Mouse (Mus musculus) stomach, postnatal 0 days (tissue): ENCODE measurements around the gene Slc6a16. TPM values are rescaled to one million over a fixed set of nuclear protein-coding genes. Genes with fewer than 3 reads are reported as not detected.

Experiments used
- ATAC-seq: fragments of 200-750 bp; cut with Nextera tagmentation; 2 replicates; pipeline ENCODE4 v1.8.0; 2017; ENCODE audit not compliant: low FRiP score, low TSS enrichment
- DNase-seq: peaks from one replicate; pipeline ENCODE4 v3.0.0-alpha.2; 2016; ENCODE audit warnings: low spot score
- H3K27ac ChIP-seq: fragments of 300-500 bp; sonication (generic); replicated peaks from 2 replicates; pipeline ENCODE4 v1.5.1; 2014; ENCODE audit warnings: mild to moderate bottlenecking, control low read depth
- H3K27me3 ChIP-seq: fragments of 300-500 bp; sonication (generic); 2 replicates; pipeline ENCODE4 v1.6.1; 2014; ENCODE audit warnings: low read length; ENCODE audit not compliant: control insufficient read depth, insufficient read depth
- H3K36me3 ChIP-seq: fragments of 300-500 bp; sonication (generic); 2 replicates; pipeline ENCODE4 v1.6.1; 2014; ENCODE audit warnings: low read length, mixed read lengths; ENCODE audit not compliant: control insufficient read depth, insufficient read depth
- H3K4me1 ChIP-seq: fragments of 300-500 bp; sonication (generic); replicated peaks from 2 replicates; pipeline ENCODE4 v1.6.1; 2014; ENCODE audit warnings: antibody characterized with exemption; ENCODE audit not compliant: control insufficient read depth, insufficient read depth
- H3K4me2 ChIP-seq: fragments of 300-500 bp; sonication (generic); replicated peaks from 2 replicates; pipeline ENCODE4 v1.6.1; 2014; ENCODE audit warnings: low read depth, mild to moderate bottlenecking, control low read depth, moderate library complexity
- H3K4me3 ChIP-seq: fragments of 300-500 bp; sonication (generic); 2 replicates; pipeline ENCODE4 v1.5.1; 2014; ENCODE audit warnings: low read depth, low read length, control low read depth
- H3K9ac ChIP-seq: fragments of 300-500 bp; sonication (generic); 2 replicates; pipeline ENCODE4 v1.6.1; 2014; ENCODE audit warnings: mild to moderate bottlenecking, low read length, control low read depth, mixed read lengths
- H3K9me3 ChIP-seq: fragments of 300-500 bp; sonication (generic); 2 replicates; pipeline ENCODE4 v1.6.1; 2016; ENCODE audit warnings: low read length; ENCODE audit not compliant: control insufficient read depth
- CTCF ChIP-seq: IDR thresholded peaks from 2 replicates; pipeline ENCODE4 v1.5.1; 2016; ENCODE audit warnings: antibody characterized with exemption, low read depth, mild to moderate bottlenecking, moderate library complexity
- EP300 ChIP-seq: optimal IDR thresholded peaks from 2 replicates; pipeline ENCODE3; 2016; ENCODE audit warnings: antibody characterized with exemption
- WGBS: fragments of 180-500 bp; shearing (Covaris S2); extraction: QIAGEN DNeasy Blood & Tissue Kit; methylation state at CpG from one replicate; pipeline ENCODE4 v1.1.7; 2014; 5-methylcytosine and 5-hydroxymethylcytosine counted together
- polyA plus RNA-seq: library from polyadenylated mRNA; unstranded; fragments of >200 nt; fragmentation: Nextera tagmentation; extraction: Ambion mirVana; gene quantifications from 2 replicates; pipeline ENCODE4 v1.2.1, GENCODE M21; 2015

Gene Slc6a16
- polyA plus RNA-seq, 1 experiment from 2014 or later = 0.07 TPM

DNA sequence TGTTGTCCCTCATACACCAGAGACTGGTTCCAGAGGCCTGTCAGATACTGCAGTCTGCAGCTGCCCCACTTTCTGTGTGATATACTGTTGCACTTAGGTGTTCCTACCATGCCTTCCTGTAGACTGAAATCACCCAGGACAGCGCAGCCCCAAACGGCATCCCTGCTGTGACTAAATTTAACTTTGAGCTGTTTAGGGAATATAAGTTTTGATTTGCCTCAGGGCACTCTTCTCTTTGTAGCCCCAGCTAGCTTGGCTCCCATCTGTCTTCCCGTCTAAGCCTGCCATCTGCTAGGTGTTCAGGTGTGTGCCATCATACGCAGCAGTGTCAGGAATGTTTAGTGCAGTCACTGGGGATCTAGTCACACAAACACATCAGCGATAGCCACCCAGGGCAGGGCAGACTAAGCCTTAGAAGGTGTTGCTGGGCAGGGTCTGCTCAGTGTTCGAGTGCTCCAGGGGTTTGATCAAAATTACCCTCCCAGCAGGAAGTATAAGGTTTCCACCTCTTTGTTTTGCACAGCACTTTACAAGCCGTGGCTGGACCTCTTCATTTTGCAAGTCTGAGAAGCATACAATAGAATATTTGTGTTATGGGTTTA, 22.2 kb downstream of the Slc6a16 start:
- H3K27me3 ChIP-seq = no peaks in the 10 kb centered on the region
- H3K4me3 ChIP-seq = no peak overlapping the region
- no peak overlapping the region for H3K4me2 ChIP-seq
- 60% methylated on average over 7 of the region's 7 CpGs for WGBS
- DNase-seq (no peak), ATAC-seq (no peak)
- H3K9ac ChIP-seq = no peak overlapping the region
- TF ChIP-seq EP300 (no peak), CTCF (no peak)
- H3K27ac ChIP-seq = no peak overlapping the region
- no peaks in the 10 kb centered on the region for H3K4me1 ChIP-seq
- H3K36me3 ChIP-seq = no peaks in the 10 kb centered on the region
- H3K9me3 ChIP-seq = no peaks in the 10 kb centered on the region

DNA sequence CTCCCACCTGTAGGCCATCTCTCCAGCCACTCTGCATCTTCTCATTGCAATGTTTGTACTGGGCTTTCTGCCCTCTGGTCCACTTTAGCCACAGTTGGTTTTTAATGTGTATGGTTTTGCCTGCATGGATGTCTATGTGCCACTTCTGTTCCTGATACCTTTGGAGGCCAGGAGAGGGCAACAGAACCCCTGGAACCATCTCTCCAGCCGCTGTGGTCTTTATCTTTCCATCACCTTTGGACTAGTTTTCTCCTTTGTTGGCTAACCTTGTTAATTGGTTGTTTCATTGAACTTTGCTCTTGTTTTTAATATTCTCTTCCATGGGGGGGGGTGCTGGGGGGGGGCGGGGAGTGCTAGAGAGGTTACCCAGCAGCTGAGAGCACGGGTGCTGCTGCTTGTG, 23.5 kb downstream of the Slc6a16 start:
- Histone ChIP-seq H3K4me1 (no peaks in the 10 kb centered on the region), H3K9ac (no peak overlapping the region), H3K36me3 (no peaks in the 10 kb centered on the region), H3K4me3 (no peak overlapping the region), H3K27me3 (no peaks in the 10 kb centered on the region), H3K9me3 (no peaks in the 10 kb centered on the region), H3K27ac (no peak overlapping the region), H3K4me2 (no peak overlapping the region)
- WGBS = 74% methylated on average over 3 of the region's 3 CpGs
- TF ChIP-seq EP300 (no peak), CTCF (peak; percentile 46)
- DNase-seq = no peak
- ATAC-seq = no peak

DNA sequence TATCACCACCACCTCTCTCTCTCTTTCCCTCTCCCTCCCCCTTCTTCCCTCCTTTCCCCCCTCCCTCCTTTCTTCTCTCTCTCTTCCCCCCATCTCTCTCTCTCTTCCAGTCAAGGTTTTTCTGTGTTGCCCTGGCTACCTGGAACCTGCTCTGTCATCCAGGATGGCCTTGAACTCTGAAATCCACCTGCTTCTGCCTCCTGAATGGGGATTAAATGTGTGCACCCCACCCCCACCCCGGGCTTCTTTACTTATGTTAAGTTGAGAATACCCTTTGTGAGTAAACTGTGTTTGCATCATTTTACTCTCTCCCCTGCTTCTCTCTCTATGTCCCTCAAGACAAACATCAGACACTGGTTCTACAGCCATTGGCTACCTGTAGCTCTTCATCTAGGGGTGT, 24.6 kb downstream of the Slc6a16 start:
- no peaks in the 10 kb centered on the region for H3K36me3 ChIP-seq
- H3K27ac ChIP-seq = no peak overlapping the region
- 85% methylated on average over 1 of the region's 1 CpGs for whole genome bisulfite sequencing
- DNase-seq (no peak), ATAC-seq (no peak)
- no peaks in the 10 kb centered on the region for H3K4me1 ChIP-seq
- H3K27me3 ChIP-seq = no peaks in the 10 kb centered on the region
- H3K9ac ChIP-seq = no peak overlapping the region
- no peak overlapping the region for H3K4me3 ChIP-seq
- H3K9me3 ChIP-seq = no peaks in the 10 kb centered on the region
- no peak overlapping the region for H3K4me2 ChIP-seq
- TF ChIP-seq CTCF (no peak), EP300 (no peak)

DNA sequence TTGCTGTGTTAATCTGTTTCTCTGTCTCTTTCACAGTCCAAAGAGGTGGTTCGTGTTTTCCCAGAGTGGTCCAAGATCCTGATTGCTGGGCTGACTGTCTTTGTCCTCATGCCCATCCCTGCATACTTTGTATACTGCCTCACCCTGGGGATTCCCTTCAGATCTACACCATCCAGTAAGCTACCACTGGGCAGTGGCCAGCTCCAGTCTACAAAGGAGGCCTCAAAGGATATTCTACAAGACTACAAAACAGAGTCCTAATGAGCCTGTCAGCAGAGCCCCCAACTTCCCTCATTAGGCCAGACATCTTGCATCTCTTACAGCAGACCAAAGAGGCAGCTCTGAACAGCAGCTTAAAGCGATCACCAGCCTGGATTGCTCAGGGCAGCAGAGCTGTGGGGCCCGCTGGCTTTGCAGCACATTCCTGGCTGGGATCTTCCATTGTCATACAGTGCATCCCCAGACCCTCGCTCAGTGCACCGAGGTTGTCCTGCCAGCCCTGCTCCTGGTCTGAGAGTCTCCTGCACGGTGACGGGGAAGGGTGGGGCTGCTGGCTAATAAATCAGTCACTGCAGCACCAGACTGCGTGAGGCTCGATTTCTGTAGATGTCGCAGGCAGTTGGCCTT, 32.0 kb downstream of the Slc6a16 start:
- H3K9me3 ChIP-seq = no peaks in the 10 kb centered on the region
- no peak overlapping the region for H3K4me2 ChIP-seq
- TF ChIP-seq EP300 (no peak), CTCF (no peak)
- 47% methylated on average over 10 of the region's 10 CpGs for WGBS
- no peaks in the 10 kb centered on the region for H3K36me3 ChIP-seq
- H3K27ac ChIP-seq = no peak overlapping the region
- no peaks in the 10 kb centered on the region for H3K27me3 ChIP-seq
- H3K9ac ChIP-seq = no peak overlapping the region
- H3K4me1 ChIP-seq = no peaks in the 10 kb centered on the region
- no peak overlapping the region for H3K4me3 ChIP-seq
- ATAC-seq (no peak), DNase-seq (no peak)

DNA sequence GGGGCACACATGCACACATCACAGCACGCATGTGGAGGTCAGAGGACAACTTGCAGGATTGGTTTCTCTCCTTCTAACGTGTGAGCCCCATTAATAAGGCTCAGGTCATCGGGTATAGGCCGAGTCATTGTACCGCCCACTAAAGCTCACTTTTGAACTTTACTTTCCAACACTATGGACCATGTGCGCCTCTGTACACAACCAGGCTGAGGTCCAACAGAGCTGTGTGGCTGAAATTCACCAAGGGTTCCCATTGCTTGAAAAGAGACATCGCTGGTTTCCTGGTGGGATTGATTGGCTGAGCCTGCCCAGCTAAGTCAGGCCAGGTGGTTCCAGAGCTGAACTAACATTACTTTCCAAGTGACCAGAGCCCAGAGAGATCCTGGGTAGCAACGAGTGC, 32.8 kb downstream of the Slc6a16 start:
- H3K9me3 ChIP-seq = no peaks in the 10 kb centered on the region
- no peaks in the 10 kb centered on the region for H3K27me3 ChIP-seq
- no peak overlapping the region for H3K4me3 ChIP-seq
- H3K4me2 ChIP-seq = no peak overlapping the region
- WGBS = 87% methylated on average over 8 of the region's 8 CpGs
- H3K4me1 ChIP-seq = no peaks in the 10 kb centered on the region
- no peak overlapping the region for H3K9ac ChIP-seq
- ATAC-seq (no peak), DNase-seq (no peak)
- no peak for TF ChIP-seq CTCF
- no peak for TF ChIP-seq EP300
- no peak overlapping the region for H3K27ac ChIP-seq
- H3K36me3 ChIP-seq = no peaks in the 10 kb centered on the region

DNA sequence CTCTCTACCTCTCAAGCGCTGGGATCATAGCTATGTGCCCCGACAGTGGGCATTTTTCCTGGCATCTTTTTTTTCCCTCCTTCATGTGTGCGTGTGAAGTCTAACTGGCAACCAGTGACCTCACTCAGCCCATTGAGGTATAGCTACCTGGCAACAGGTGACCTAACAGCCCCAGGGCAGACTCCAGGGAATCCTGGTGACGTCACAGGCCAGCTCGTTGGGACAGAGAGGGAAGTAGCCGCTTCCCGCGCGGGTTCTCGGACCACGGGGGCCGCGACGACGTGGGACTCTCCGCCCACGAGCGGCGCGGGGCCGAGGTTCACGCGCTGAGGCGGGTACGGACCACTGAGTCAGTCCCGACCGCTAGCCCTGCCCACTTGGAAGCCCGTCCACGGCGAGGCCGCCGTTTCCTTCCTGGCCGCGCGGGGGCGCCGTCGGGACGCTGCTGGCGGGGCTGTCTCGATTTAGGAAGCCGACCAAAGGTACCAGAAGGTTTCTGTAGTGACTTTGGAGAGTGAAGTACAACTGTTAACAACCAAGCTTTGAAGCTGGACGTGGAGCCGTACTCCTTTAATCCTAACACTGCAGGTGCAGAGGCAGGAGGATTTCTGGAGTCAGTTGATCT, 36.4 kb downstream of the Slc6a16 start, which contains the start of gene Slc6a21:
Slc6a21 (plus strand) TSS at position 378 of the 625 bp plus-strand sequence.
- H3K4me2 ChIP-seq = peak within 1 kb of the TSS; percentile 49
- 0 out of 2 replicates have a peak within 1 kb of the TSS, but pooled peaks have one; percentile 0 for H3K9ac ChIP-seq
- peak; percentile 89 for TF ChIP-seq CTCF
- no peak for TF ChIP-seq EP300
- DNase-seq (peak; percentile 88), ATAC-seq (peak; percentile 85)
- H3K4me3 ChIP-seq = peak within 1 kb of the TSS; percentile 31
- no peaks in the 10 kb centered on the region for H3K27me3 ChIP-seq
- no peaks in the 10 kb centered on the region for H3K4me1 ChIP-seq
- no peaks in the 10 kb centered on the region for H3K36me3 ChIP-seq
- no peak within 1 kb of the TSS for H3K27ac ChIP-seq
- WGBS = 6% methylated on average over 44 of the region's 44 CpGs
- no peaks in the 10 kb centered on the region for H3K9me3 ChIP-seq
